Mouse (Mus musculus): ENCODE data around the gene Fanci.

DNA sequence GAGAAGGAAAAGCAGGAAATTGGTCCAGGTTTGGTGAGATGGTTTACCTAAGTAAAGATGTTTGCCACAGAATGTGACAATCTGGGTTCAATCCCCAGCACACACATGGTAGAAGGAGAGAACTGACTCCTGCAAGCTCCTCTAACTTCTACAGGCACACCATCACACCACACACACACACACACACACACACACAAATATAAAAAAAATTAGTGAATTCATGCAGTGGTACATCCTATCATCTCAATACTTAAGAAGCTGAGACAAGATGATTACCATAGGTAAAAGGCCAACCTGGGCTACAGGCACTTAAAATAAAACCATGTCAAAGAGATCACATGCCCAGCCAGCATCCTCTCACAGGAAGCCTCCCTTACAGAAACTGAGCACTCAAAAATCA, 17.7 kb upstream of the Fanci start:
- TF ChIP-seq CTCF (IDR thresholded peaks at IDR 0.05; ENCODE audit: low read depth) (no peak), EP300 (optimal IDR thresholded peaks at IDR 0.05) (no peak)
